ENCODE assay signal across 26 mouse cellular contexts in the genomic region with DNA sequence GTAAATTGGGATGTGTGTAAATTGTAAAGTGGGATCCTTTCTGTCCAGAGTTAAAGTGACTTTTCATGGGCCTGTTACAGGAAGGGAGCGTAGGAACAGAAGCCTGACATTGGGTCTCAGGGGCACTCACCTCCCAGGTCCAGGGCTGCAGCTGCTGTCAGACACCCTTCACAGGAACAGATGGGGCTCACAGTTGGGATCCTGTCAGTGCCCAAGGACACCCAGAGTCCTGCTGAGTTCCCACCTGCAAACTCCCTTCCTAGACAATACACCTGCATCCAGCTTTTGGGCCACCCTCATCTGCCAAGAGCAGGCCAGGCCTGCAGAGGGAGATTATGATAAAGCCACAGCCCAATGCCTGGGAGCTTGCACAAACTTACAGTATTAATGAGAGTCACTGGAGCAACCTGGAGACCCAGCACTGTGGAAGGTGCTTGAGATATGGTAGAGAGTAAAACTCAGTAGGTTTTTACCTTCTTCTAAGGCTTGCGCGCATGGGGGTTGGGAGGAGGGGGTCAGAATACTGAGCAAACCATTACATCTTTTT. TPM values are rescaled to one million over a fixed set of nuclear protein-coding genes. Genes with fewer than 3 reads are reported as not detected.
DNase-seq lines count a peak whose midpoint lies in the region; ATAC-seq and TF ChIP-seq lines count a peak whose summit lies in the region.
"Had no signal": no experiment of that assay in that cellular context is flagged by ENCODE, and none has a peak within 500 bp of the region (broad histone marks: within the 10 kb centered on the region; RNA-seq: fewer than 3 reads in every experiment).

Rec114 (minus strand) TSS at position 263 of the 547 bp plus-strand sequence.

- H3K4me2 ChIP-seq in liver, embryonic 11.5 days, result no peak within 1 kb of the TSS
- H3K4me2 ChIP-seq in liver, postnatal 0 days (ENCODE audit: low read depth, low read length), result no peak within 1 kb of the TSS
- H3K4me2 ChIP-seq: embryonic facial prominence, embryonic 15.5 days; heart, embryonic 13.5 days; hindbrain, embryonic 14.5 days; midbrain, embryonic 13.5 days had no signal

- H3K27ac ChIP-seq in ES-Bruce4 (ENCODE audit: insufficient read depth, low read length) (no peak within 1 kb of the TSS), ES-E14 (ENCODE audit: insufficient read depth, low read depth, low read length, poor library complexity, severe bottlenecking) (no peak within 1 kb of the TSS)
- no peak within 1 kb of the TSS for H3K27ac ChIP-seq in liver, embryonic 11.5 days (ENCODE audit: low read depth, low read length)
- H3K27ac ChIP-seq in liver, postnatal 0 days (ENCODE audit: low read depth), result no peak within 1 kb of the TSS
- H3K27ac ChIP-seq: embryonic facial prominence, embryonic 15.5 days; forebrain, embryonic 10.5 days; heart, embryonic 13.5 days; hindbrain, embryonic 14.5 days; midbrain, embryonic 13.5 days; stomach, postnatal 0 days had no signal

- peak; percentile 87 for ATAC-seq in liver, embryonic 11.5 days (replicated peaks; ENCODE audit: low FRiP score)
- ATAC-seq in liver, postnatal 0 days, result no peak
- ATAC-seq: forebrain, embryonic 16.5 days; inflammation-experienced regulatory T-cells, adult 6 months; midbrain, embryonic 13.5 days had no signal

- peaks cover 5% of the 10 kb centered on the region for H3K4me1 ChIP-seq in ES-Bruce4 (ENCODE audit: control insufficient read depth, insufficient read depth, low read length)
- peaks cover 3 to 13% of the 10 kb centered on the region in 2 experiments; a peak in 3 of 4 replicates for H3K4me1 ChIP-seq in ES-E14 (ENCODE audit: control insufficient read depth in 2 of 2, insufficient read depth in 2 of 2, low read length in 2 of 2, poor library complexity in 1 of 2)
- H3K4me1 ChIP-seq in liver, embryonic 11.5 days (replicated peaks; ENCODE audit: control insufficient read depth, insufficient read depth, low read length), result peaks cover 14% of the 10 kb centered on the region
- no peaks in the 10 kb centered on the region for H3K4me1 ChIP-seq in liver, postnatal 0 days (ENCODE audit: insufficient read depth)
- H3K4me1 ChIP-seq: embryonic facial prominence, embryonic 15.5 days had no signal

- TF ChIP-seq POLR2A in ES-Bruce4 (IDR thresholded peaks at IDR 0.05; ENCODE audit: insufficient read depth, low read length), result no peak

- DNase-seq in ES-E14 (ENCODE audit: low read depth, low spot score), result no peak
- no peak for DNase-seq in liver, embryonic 11.5 days (ENCODE audit: low spot score)
- no peak for DNase-seq in liver, postnatal 0 days
- no peak for DNase-seq in left cerebral cortex, postnatal 4 days
- no peak for DNase-seq in kidney, adult 18-20 months
- DNase-seq in thymus, postnatal 25 days, result no peak
- DNase-seq: adrenal gland, postnatal 25 days; cerebellum, adult 9-10 months; gastrocnemius, postnatal 25 days; heart, postnatal 36 days; kidney, adult 9 months; kidney, postnatal 14 days; lung, adult 18-20 months; lung, postnatal 10 days had no signal

- WGBS in liver, embryonic 11.5 days, result 87% methylated on average over 3 of the region's 3 CpGs
- 76% methylated on average over 3 of the region's 3 CpGs for WGBS in liver, postnatal 0 days (ENCODE audit: insufficient replicate concordance)

- in situ Hi-C loops in ES-E14 (cut with MboI; ENCODE audit: low sequenced_read_pairs in 2 of 2, unreplicated experiment in 2 of 2), result no loop called here

- H3K9me3 ChIP-seq in ES-Bruce4 (replicated peaks; ENCODE audit: control insufficient read depth, insufficient read depth, low read length, poor library complexity, severe bottlenecking) (no peaks in the 10 kb centered on the region), ES-E14 (ENCODE audit: control insufficient read depth, insufficient read depth, low read depth, low read length) (no peaks in the 10 kb centered on the region)
- no peaks in the 10 kb centered on the region for H3K9me3 ChIP-seq in liver, embryonic 11.5 days (ENCODE audit: control insufficient read depth, low read length)
- H3K9me3 ChIP-seq in liver, postnatal 0 days (ENCODE audit: low read length), result no peaks in the 10 kb centered on the region
- H3K9me3 ChIP-seq: embryonic facial prominence, embryonic 15.5 days; forebrain, embryonic 10.5 days; heart, embryonic 13.5 days; midbrain, embryonic 13.5 days had no signal

- TF ChIP-seq EP300 in ES-Bruce4 (IDR thresholded peaks at IDR 0.05; ENCODE audit: insufficient read depth, low read depth, low read length), result peak; percentile 95
- TF ChIP-seq EP300 in liver, postnatal 0 days (IDR thresholded peaks at IDR 0.05; ENCODE audit: low read depth), result no peak

- H3K9ac ChIP-seq in ES-Bruce4 (ENCODE audit: low read depth, poor library complexity, severe bottlenecking) (no peak within 1 kb of the TSS), ES-E14 (ENCODE audit: insufficient read depth, low read depth, low read length, poor library complexity, severe bottlenecking) (no peak within 1 kb of the TSS)
- no peak within 1 kb of the TSS for H3K9ac ChIP-seq in liver, embryonic 11.5 days (ENCODE audit: low read depth, low read length)
- no peak within 1 kb of the TSS for H3K9ac ChIP-seq in liver, postnatal 0 days (replicated peaks)
- H3K9ac ChIP-seq: embryonic facial prominence, embryonic 15.5 days; heart, embryonic 13.5 days; hindbrain, embryonic 14.5 days; midbrain, embryonic 13.5 days had no signal

- H3K36me3 ChIP-seq in ES-Bruce4 (ENCODE audit: control insufficient read depth, insufficient read depth, low read length, poor library complexity, severe bottlenecking) (no peaks in the 10 kb centered on the region), ES-E14 (ENCODE audit: control insufficient read depth, insufficient read depth, low read length, poor library complexity, severe bottlenecking) (no peaks in the 10 kb centered on the region)
- H3K36me3 ChIP-seq in liver, embryonic 11.5 days (ENCODE audit: control insufficient read depth, insufficient read depth, low read length), result no peaks in the 10 kb centered on the region
- no peaks in the 10 kb centered on the region for H3K36me3 ChIP-seq in liver, postnatal 0 days (replicated peaks; ENCODE audit: insufficient read depth, low read length)
- H3K36me3 ChIP-seq: embryonic facial prominence, embryonic 15.5 days; forebrain, embryonic 10.5 days; heart, embryonic 13.5 days; midbrain, embryonic 13.5 days had no signal

- H3K4me3 ChIP-seq in ES-Bruce4 (ENCODE audit: low read depth, low read length) (no peak within 1 kb of the TSS), ES-E14 (ENCODE audit: insufficient read depth in 1 of 2, low read depth in 1 of 2, low read length in 2 of 2, poor library complexity in 1 of 2, severe bottlenecking in 1 of 2) (no peak within 1 kb of the TSS)
- H3K4me3 ChIP-seq in liver, embryonic 11.5 days (ENCODE audit: low read depth, low read length), result no peak within 1 kb of the TSS
- H3K4me3 ChIP-seq in liver, postnatal 0 days (ENCODE audit: low read depth, low read length), result no peak within 1 kb of the TSS
- H3K4me3 ChIP-seq: embryonic facial prominence, embryonic 15.5 days; forebrain, embryonic 10.5 days; heart, embryonic 13.5 days; midbrain, embryonic 13.5 days had no signal

- no peak for TF ChIP-seq CTCF in ES-Bruce4 (IDR thresholded peaks at IDR 0.05; ENCODE audit: low read depth, low read length)
- no peak for TF ChIP-seq CTCF in liver, postnatal 0 days (IDR thresholded peaks at IDR 0.05; ENCODE audit: low read depth)

- intact Hi-C loops in left cerebral cortex, postnatal 4 days (cut with DNase I), result no loop called here

- no peaks in the 10 kb centered on the region for H3K27me3 ChIP-seq in ES-Bruce4 (ENCODE audit: control insufficient read depth, insufficient read depth, low read length, poor library complexity, severe bottlenecking)
- H3K27me3 ChIP-seq in liver, embryonic 11.5 days (replicated peaks; ENCODE audit: control insufficient read depth, insufficient read depth, low read length), result no peaks in the 10 kb centered on the region
- no peaks in the 10 kb centered on the region for H3K27me3 ChIP-seq in liver, postnatal 0 days (ENCODE audit: insufficient read depth, low read length)
- H3K27me3 ChIP-seq: embryonic facial prominence, embryonic 15.5 days; heart, embryonic 13.5 days; midbrain, embryonic 13.5 days had no signal

TF ChIP-seq in ES-E14, 5 proteins besides CTCF, POLR2A, EP300 and RAD21:
- no peak for TF ChIP-seq ZC3H11A (IDR thresholded peaks at IDR 0.05; ENCODE audit: borderline replicate concordance, low read depth, low read length)
- TF ChIP-seq MAFK (IDR thresholded peaks at IDR 0.05; ENCODE audit: insufficient read depth, low read depth, low read length), result no peak
- TF ChIP-seq CHD2 (IDR thresholded peaks at IDR 0.05; ENCODE audit: low read depth, low read length), result no peak
- TF ChIP-seq HCFC1 (IDR thresholded peaks at IDR 0.05; ENCODE audit: borderline replicate concordance, insufficient read depth, low read length), result no peak
- TF ChIP-seq ZNF384 (IDR thresholded peaks at IDR 0.05; ENCODE audit: low read depth, low read length), result no peak

RNA-seq across cellular contexts. Expression of gene Rec114, which starts in this region (rescaled TPM):
- 6.1 and 7.7 TPM in 2 replicates for polyA plus RNA-seq in ES-Bruce4 (2011; ENCODE audit: insufficient read depth, insufficient read length, low read depth, missing spikeins)
- total RNA-seq in ES-E14 (2012; rRNA removed), result 12.4 and 16.7 TPM in 2 replicates
- 14.7 and 19.1 TPM in 2 replicates for polyA plus RNA-seq in liver, embryonic 11.5 days (2014; fragmentation: Nextera tagmentation; extraction: Ambion mirVana)
- 34.3 and 35.1 TPM in 2 replicates for polyA plus RNA-seq in liver, postnatal 0 days (2015; fragmentation: Nextera tagmentation; extraction: Ambion mirVana)
- under 1 TPM in 1 of 2 experiments, not detected in 1; 0.74 TPM for total RNA-seq in left cerebral cortex, postnatal 4 days (2021)
- total RNA-seq: adrenal gland, postnatal 25 days; layer of hippocampus, adult 18-20 months; left cerebral cortex, adult 8-10 months had no signal
- polyA plus RNA-seq: small intestine, adult 2 months had no signal
